Mouse (Mus musculus) spleen, postnatal 4 days (tissue): ENCODE measurements around the gene Shld1.

Experiments used
- DNase-seq, 2 experiments: peaks; one replicate each; pipeline ENCODE4 v3.0.0; 2022; ENCODE audit warnings: low spot score in 2 of 2

Gene Shld1

GRCm38 (mm10) chr2:132724561-132724960 is 37.8 kb downstream of the Shld1 start:
- no peak for DNase-seq

GRCm38 (mm10) chr2:132725376-132725905 is 38.7 kb downstream of the Shld1 start:
- no peak for DNase-seq

GRCm38 (mm10) chr2:132726156-132726555 is 39.4 kb downstream of the Shld1 start:
- no peak for DNase-seq

- no peak for DNase-seq
Observed at GRCm38 (mm10) chr2:132732940-132733339, 46.2 kb downstream of the Shld1 start.

GRCm38 (mm10) chr2:132733603-132734573 is 47.2 kb downstream of the Shld1 start:
- no peak for DNase-seq

GRCm38 (mm10) chr2:132738816-132739432 is 52.2 kb downstream of the Shld1 start:
- no peak for DNase-seq

GRCm38 (mm10) chr2:132741862-132742347 is 55.2 kb downstream of the Shld1 start:
- DNase-seq = no peak

- DNase-seq = no peak
Observed at GRCm38 (mm10) chr2:132744866-132745265, 58.1 kb downstream of the Shld1 start.

- DNase-seq = no peak
Observed at GRCm38 (mm10) chr2:132746108-132746507, 59.4 kb downstream of the Shld1 start.

GRCm38 (mm10) chr2:132750726-132751125 is 64.0 kb downstream of the Shld1 start:
- DNase-seq = no peak

GRCm38 (mm10) chr2:132751141-132752066 is 64.7 kb downstream of the Shld1 start:
- DNase-seq = no peak

GRCm38 (mm10) chr2:132752398-132752797 is 65.7 kb downstream of the Shld1 start:
- no peak for DNase-seq

- no peak for DNase-seq
Observed at GRCm38 (mm10) chr2:132753137-132753536, 66.4 kb downstream of the Shld1 start.

- DNase-seq = no peak
Observed at GRCm38 (mm10) chr2:132757911-132758310, 71.2 kb downstream of the Shld1 start.

GRCm38 (mm10) chr2:132770822-132771221 is 84.1 kb downstream of the Shld1 start:
- no peak for DNase-seq

- DNase-seq = no peak
Observed at GRCm38 (mm10) chr2:132780978-132781377, 94.2 kb downstream of the Shld1 start, which contains the start of gene Chgb. TSS of gene Chgb (plus strand) at chr2:132781278.

- peak; percentile 71 to 90 for DNase-seq
Observed at GRCm38 (mm10) chr2:132781439-132782068, 94.8 kb downstream of the Shld1 start.

GRCm38 (mm10) chr2:132784039-132784438 is 97.3 kb downstream of the Shld1 start:
- no peak for DNase-seq

- no peak for DNase-seq
Observed at GRCm38 (mm10) chr2:132793441-132794203, 106.9 kb downstream of the Shld1 start.

GRCm38 (mm10) chr2:132794204-132794586 is 107.5 kb downstream of the Shld1 start:
- DNase-seq = no peak
